Mouse (Mus musculus) cerebellum, adult 9-10 months (tissue): ENCODE data around the gene Defb23.
"Not testable (repeated sequence)": the region's sequence is repeated elsewhere in the genome, so short reads cannot be mapped to it uniquely, and the experiment has no call there.

Experiments used
- DNase-seq: peaks from one replicate; pipeline ENCODE4 v3.0.0; 2022

Gene Defb23

DNA sequence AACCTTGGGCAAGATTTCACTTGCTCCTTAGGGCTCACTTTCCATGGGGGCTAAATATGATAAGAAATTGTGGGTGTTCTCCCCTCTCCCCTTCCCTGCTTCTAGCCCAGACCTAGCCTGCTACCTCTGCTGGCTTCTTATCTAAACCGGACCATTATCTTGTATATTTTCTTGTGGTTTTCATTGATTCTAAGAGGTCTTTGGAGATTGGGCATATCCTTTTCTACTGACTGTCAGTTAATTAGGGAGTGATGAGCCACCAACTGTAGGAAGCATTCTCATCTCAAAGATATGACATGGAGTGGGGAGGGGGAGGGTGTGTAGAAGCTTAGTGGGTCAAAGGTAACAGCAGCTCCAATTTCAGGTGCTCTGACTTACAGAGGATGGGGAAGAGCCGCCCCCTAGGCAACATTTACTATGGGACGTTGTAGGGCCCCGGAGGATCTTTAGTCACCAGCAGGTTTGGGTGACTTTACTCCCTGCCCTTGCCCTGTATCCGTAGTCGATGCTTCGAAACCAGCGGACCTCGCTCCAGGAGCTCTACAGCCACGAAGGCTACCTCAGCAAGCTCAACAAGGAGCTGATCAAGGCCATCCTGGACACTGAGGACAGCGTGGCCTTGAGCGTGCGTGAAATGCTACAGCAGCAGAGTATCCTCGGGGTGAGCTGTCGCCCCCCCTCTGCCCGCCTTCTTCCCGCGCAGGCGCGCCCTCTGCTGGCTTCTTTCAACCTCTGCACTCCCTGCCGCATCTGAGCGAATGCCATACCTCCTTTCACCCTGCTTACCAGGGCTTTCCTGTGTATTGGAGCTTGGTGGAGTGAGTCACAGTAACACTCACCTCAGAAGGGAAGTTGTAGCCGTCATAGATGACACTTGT is 27.2 kb downstream of the Defb23 start:
- peak; percentile 88 for DNase-seq

DNA sequence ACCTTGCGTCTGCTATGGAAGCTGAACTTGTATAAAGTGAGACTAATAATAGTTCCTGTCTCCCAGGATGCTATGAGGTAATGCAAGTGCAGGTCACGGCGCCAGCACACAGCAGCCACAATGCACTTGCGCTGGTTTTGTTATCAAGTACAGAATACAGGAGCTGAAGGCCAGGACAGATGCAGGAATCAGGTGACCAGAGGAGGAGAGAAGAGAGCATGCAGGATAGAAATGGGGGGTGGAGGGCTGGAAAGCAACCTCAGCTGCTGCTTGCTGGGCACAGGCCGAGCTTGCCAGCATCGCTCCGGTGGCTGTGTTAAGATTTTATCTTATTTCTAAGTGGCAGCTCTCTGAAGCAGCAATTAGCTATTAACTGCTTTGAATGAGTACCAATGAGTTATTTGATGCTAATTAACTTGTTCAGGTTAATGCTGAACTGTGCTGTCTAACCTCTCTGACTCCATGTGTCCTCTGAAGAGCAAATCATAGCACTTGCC is 28.0 kb downstream of the Defb23 start:
- no peak for DNase-seq

DNA sequence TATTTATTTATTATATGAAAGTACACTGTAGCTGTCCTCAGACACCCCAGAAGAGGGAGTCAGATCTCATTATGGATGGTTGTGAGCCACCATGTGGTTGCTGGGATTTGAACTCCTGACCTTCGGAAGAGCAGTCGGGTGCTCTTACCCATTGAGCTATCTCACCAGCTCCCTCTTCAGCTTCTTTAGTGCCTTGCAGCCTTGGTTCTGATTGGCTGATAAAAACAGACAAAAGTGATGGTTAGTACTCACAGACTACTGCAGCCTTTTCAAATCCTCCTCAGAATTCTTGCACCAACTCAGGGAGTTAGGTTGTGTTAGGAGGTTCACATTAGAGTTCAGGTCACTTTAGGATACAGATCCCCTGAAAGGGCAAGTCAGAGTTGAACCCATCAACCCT is 35.9 kb downstream of the Defb23 start:
- DNase-seq = not testable (repeated sequence)

DNA sequence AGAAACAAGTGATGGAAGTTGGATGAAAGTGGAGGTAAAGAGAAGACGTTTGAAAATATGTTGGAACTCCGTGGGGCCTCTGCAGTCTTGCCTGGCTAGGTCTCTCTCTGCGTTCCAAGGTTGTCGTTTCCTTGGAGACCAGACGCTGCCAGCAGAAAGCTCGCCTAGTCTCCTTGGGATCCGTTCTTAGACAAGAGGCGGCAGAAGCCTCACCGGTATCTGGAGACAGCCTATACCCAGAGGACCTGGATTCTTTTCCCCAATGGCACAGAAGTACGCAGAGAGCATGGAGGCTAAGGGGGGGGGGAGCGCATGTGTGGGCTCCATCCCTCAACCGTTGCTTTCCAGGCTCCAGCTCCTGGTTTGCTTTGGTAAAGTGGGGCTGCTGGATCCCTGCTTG is 36.9 kb downstream of the Defb23 start:
- no peak for DNase-seq

DNA sequence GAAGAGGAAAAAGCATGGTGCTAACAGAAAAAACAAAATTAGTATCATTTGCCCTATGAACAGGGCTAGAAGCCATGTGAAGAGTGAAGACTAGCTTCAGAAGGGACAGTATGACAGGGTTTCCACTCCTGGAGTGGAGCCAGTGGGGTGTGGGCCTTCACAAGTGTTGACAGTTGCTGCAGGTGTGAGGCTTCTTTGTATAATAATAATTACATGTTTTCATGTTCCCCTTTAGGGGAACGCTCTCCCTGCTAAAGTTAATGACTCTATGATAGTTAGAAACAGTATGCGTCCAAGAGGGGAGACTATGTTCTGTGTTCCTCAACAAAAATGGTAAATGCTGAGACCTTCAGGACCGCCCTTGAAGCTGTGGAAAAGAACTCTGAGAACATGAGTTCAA is 48.6 kb downstream of the Defb23 start:
- peak; percentile 51 for DNase-seq

DNA sequence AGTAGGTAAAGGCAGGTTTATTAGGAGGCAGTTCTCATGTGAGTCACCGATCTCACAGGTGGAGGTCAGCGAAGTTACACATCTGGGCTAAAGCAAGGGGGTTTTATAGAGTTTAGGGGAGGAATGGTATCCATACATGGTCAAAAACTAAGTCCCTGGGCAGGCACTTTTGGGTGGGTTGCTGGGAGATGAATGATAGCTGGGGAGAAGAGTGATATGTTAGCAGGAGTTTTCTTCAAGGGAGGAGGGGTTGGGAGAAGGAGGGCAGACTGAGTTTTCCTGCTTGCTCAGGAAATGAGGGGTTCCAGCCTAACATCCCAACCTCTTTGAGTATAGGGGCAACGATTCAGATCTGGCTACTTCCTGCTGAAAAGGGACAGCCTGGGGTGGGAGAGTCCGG is 49.1 kb downstream of the Defb23 start, which contains the start of gene 6820408C15Rik:
TSS of gene 6820408C15Rik (plus strand) at position 301 of the 400 bp plus-strand sequence.
- DNase-seq = no peak

DNA sequence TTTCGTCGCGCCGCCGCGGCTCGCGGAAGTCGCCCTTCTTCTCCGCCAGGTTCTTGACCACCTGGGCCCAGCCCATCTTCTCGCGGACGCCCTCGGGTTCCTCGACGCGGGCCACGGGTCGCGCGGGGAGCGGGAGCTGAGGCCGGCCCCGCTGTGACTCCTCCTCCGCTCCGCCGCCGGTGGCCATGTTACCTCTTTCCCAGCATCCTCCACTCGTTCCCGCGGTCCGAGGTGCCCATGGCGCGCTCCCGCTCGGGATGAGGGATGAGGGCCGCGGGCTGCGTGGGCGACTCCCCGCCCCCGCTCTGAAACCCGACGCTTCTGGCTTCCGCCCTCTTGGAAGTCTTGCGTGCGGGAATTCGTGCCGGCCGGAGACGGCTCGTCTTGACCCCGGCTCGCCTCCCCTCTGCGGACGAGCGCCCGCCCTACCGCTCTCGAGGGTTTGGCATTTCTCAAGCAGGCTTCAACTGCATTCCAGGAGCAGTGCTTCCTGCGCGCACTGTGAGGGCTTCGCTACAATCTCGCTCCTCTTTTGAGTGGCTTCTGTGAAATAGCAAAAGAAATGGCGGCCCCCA is 49.7 kb downstream of the Defb23 start, which contains the start of gene Zcchc3:
TSS of gene Zcchc3 (minus strand) at position 437 of the 575 bp plus-strand sequence.
- DNase-seq = peak; percentile 88

DNA sequence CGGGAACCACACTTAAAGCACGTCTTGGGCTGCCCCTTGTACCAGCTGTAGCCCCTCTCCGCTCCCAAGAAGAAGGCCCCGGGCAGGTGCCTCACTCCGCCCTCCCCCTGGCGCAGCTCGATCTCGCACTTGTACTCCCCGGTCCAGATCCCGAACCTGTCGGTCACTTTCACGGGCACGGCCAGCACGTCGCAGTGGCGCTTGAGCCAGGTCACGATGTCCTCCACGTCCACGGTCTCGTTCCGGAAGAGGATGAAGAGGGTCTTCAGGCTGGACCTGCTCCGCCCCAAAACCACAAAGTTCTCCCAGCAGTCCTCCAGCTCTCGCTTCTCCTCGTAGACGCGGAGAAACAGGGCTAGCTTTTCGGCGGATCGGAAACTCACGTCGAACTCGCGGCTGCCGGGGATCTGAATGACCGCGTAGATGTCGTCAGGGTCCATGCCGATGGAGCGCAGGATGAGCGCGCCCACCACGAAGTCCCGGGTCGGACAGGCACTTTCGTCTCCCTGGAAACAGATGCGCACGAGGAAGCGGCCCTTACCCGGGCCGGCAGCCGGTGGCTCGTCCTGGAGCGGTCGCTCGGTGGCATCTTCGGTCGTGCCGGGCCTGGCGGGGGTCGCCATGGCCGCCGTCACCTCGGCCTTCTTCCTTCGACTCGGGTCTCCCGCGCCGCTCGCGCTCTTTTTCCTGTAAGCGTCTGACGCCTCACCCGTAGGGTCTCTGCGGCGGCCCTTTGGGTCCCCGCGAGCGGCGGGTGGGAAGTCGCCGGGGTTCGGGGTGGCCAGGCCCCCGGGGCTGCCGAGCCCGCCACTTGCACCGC is 50.4 kb downstream of the Defb23 start:
- peak; percentile 56 for DNase-seq

DNA sequence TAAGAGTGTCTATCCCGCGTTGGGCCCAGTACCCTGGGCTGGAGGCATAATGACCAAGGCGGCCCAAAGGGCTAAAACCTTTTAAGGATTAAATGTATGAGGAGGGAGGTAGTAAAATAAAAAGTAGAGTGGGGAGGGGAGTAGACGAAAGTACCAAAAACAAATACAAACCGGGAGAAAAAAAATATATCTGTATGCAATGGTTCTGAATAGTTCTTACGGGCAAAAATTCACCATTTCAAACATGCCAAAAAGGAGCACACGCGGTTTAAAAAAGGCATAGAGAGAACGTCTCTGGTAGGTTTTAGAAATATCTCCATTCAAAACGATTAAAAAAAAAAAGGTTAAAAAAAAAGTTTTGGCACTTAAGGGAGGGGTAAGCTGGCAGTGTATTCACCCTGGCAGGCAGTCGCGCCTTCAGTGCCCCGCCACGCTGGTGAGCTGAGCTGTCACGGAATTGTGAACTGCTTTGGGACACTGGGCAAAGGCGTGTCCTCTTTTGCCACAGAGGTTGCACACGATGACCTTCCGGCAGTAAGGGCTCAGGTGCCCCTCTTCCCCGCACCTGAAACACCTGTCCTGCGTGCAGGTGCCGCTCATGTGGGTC is 51.2 kb downstream of the Defb23 start:
- DNase-seq = peak; percentile 54

DNA sequence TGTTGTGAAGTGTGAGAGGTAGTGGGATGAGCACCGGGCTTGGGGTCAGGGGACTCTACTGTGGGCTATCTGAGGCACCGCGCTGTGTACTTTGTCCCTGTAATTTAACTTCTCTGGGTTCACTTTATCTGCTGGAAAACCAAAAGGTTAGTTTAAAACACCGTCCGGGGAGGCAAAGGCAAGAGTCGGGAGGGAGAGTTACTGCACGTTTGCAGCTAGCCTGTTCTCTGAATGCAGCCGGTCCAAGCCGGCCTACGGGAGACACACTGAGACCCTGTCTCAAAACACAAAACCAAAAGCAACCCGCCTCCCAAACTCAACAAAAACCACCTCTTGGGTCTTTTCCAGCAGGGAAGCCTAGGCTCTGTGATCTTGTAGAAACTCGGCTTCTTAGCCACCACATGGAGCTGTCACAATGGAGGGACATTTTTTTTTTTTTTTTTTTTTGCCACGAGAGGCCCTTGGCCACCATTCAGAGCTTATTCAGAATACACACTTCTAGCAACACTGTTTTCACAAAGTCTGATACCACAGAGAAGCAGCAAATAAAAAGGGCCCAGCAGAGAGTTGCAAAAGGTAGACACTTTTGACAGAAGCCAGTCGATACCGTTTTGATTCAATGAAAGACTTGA is 51.8 kb downstream of the Defb23 start:
- DNase-seq = peak; percentile 45

DNA sequence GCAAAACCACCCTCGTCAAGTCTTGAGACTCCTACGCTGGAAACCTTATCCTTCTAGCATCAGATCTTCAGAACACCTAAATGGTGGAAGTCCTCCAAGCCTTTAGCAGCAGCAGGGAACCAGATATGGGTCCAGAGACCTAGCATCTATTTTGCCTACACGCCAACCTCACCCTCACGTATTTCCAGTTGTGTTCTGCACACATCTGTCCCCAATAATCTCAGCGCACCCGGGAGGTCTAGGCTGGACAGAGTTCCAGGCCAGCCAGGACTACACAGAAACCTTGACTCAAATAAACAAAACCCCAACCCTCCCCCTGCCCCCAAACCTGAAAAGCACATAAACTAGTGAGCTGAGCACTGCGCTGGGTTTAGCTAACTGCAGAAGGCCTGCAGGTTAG is 52.9 kb downstream of the Defb23 start:
- no peak for DNase-seq

DNA sequence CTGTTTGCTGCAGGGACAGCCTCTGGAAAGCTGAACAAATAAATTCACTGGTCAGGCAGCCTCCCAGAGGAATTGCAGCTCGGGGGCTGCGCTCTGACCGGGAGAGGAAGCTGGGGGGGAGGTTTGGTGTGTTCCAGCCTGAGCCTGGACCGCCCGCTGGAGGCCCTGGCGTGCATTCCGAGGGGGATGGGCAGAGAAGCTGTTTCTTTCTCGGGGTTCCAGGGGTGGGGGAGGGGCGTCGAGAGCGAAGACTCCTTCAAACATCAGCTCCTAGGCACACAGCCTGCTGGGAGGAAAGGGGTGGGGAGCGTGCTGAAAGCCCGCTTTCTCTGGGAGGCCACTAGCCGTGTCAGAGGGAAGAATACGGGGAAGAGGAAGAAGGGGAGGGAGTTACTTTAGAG is 53.4 kb downstream of the Defb23 start:
- peak; percentile 75 for DNase-seq

DNA sequence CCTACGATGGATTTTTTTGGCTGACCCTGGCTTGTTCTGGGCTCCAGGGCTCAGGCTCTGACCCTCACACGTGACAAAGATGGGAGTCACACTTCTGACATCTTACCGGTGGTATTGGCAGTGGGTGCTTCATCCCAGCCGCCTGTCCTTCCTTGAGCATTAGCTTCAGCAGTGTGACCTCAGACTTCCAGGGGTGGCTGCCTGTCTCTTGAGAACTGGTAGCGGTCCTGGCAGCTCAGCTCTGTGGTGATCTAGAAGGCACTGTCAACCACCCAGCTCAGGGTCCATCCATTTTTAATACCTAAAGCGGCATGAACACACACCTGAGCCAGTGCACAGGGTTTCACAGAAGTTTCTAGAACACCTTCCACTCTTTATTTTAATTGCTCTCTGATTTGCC is 54.6 kb downstream of the Defb23 start:
- DNase-seq = peak; percentile 31
